Mouse (Mus musculus) liver, embryonic 14.5 days (tissue): ENCODE data around the gene Xpnpep1.

Experiments used
- CTCF ChIP-seq: IDR thresholded peaks from 2 replicates; pipeline ENCODE4 v1.5.1; 2016; ENCODE audit warnings: antibody characterized with exemption, low read depth, control low read depth
- EP300 ChIP-seq: IDR thresholded peaks from 2 replicates; pipeline ENCODE4 v1.6.1; 2016; ENCODE audit warnings: antibody characterized with exemption, low read depth

DNA sequence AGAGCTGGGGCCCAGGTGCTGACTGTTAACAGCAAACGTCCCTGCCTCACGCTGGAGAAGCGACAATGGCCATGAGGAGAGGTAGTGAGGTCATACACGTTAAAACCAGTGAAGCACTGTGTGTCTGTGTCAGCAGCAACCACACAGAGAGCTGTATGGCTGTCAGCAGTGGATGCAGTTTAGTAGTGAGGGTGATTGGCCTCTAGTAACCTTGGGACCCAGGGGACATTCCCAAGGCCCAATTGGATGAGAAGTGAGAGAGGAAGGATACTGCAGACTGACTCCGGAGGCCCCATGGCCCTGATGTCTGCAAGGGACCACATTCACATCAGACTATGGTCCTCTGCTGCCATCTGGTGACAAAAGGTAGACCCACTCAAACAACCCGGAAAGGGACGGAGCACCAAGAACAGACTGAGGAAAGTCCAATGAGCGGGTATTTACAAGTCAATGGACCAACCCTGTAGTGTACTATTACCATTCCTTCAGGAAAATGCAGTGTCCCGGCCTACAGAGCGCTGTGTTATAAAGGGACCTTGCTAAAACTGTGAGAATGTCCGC, 47.1 kb downstream of the Xpnpep1 start:
- TF ChIP-seq CTCF (peak; percentile 71), EP300 (no peak)
